Mouse (Mus musculus) gastrocnemius, adult 2 months (tissue): ENCODE results near the gene Cep170b. TPM values are rescaled to one million over a fixed set of nuclear protein-coding genes. Genes with fewer than 3 reads are reported as not detected.
A peak's percentile ranks its signal among the peaks of the same experiment; 100 is the strongest.

Experiments used
- DNase-seq: peaks from one replicate; pipeline ENCODE4 v3.0.0; 2022
- H3K27ac ChIP-seq: fragments of 200-600 bp; 2 replicates; pipeline ENCODE4 v1.8.1; 2022; ENCODE audit warnings: mild to moderate bottlenecking
- H3K4me3 ChIP-seq: fragments of 200-600 bp; 2 replicates; pipeline ENCODE4 v1.8.1; 2022; ENCODE audit warnings: mild to moderate bottlenecking, moderate library complexity
- CTCF ChIP-seq: fragments of 200-600 bp; IDR thresholded peaks from 2 replicates; pipeline ENCODE4 v1.8.1; 2022; ENCODE audit warnings: antibody characterized with exemption, mild to moderate bottlenecking, moderate library complexity
- intact Hi-C: fragments of 180-260 bp; cut with DNase I; formaldehyde crosslinking; loops from one replicate; pipeline ENCODE4 v1.15.1; 2025
- total RNA-seq, 2 experiments: library from RNA; stranded (reverse); gene quantifications; 2 replicates each; pipeline ENCODE4 v1.2.3; 2021

Cep170b gene
- total RNA-seq, 2 experiments from 2014 or later = 9.8 to 13.6 TPM

GRCm38 (mm10) chr12:112734108-112734820, 14.0 kb downstream of the Cep170b start:
- intact Hi-C loops = no loop called here
- TF ChIP-seq CTCF = no peak
- Histone ChIP-seq H3K4me3 (no peak overlapping the region), H3K27ac (no peak overlapping the region)
- DNase-seq = peak; percentile 10

DNA sequence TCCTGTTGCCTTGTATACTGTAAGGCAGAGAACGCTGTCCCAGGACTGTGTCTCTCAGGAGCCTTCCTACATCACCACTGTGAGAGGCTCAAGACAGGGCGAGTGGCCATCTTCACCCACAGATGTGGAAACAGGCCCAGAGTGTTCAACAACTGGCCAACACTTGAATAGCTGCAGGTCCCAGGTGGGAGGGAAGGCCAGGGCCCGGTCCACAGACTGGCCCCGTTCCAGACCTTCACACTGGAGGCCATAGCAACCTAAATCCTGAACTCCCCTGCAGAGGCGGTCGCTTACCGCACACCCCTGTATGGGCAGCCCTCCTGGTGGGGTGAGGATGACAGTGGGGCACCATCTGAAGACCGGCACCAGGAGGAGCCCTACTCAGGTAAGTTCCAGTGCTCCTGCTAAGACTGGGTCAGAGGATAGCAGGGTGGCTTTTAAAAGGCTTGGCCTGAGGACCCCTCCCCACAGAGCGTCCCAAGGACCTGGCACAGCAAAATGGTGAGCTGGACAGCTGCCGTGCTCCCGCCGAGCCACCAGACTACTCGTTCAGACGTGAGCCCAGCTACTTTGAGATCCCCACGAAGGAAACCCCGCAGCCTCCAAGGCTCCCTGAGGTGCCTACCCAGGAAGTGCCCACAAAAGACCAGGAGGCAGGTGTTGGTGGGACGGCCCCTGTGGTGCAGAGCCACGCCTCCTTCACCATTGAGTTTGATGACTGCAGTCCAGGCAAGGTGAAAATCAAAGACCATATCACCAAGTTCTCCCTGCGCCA, 14.8 kb downstream of the Cep170b start:
- H3K27ac ChIP-seq = no peak overlapping the region
- intact Hi-C loops = no loop called here
- H3K4me3 ChIP-seq = no peak overlapping the region
- TF ChIP-seq CTCF = no peak
- peak; percentile 22 for DNase-seq

DNA sequence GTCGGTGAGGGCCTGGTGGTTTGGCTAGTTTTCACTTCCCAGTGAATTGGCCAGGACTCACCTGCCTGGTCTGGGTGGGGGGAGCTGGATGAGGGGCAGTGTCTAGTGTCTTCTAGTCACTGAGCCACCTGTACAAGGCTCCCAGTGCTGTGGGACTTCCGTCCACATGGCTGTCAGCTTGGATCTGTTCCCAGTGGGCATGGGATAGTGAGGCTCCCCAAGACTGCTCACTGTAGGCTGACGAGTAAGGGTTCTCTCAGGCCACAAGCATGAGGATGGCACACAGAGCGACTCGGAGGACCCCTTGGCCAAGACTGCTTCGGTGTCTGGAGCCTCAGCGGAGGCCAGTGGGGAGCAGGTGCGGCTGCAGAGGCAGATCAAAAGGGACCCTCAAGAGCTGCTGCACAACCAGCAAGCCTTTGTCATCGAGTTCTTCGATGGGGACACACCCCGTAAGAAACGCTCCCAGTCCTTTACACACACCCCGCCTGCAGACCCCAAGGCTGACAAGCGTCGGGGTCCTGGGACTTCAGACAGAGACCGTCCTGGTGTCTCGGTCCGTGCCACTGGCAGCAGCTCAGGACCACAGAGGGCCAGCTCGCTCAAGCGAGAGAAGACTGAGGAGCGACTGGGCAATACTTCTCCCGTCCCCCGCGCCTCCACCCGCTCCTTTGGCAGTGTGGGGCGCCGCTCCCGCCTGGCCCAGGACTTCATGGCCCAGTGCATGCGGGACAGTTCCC, 15.8 kb downstream of the Cep170b start:
- H3K27ac ChIP-seq = no peak overlapping the region
- no peak for TF ChIP-seq CTCF
- intact Hi-C loops = no loop called here
- no peak overlapping the region for H3K4me3 ChIP-seq
- DNase-seq = peak; percentile 8

- intact Hi-C loops = no loop called here
- H3K4me3 ChIP-seq = no peak overlapping the region
- peak; percentile 19 for DNase-seq
- H3K27ac ChIP-seq = no peak overlapping the region
- TF ChIP-seq CTCF = no peak
These were observed 16.3 kb downstream of the Cep170b start for GRCm38 (mm10) chr12:112736636-112736925.

DNA sequence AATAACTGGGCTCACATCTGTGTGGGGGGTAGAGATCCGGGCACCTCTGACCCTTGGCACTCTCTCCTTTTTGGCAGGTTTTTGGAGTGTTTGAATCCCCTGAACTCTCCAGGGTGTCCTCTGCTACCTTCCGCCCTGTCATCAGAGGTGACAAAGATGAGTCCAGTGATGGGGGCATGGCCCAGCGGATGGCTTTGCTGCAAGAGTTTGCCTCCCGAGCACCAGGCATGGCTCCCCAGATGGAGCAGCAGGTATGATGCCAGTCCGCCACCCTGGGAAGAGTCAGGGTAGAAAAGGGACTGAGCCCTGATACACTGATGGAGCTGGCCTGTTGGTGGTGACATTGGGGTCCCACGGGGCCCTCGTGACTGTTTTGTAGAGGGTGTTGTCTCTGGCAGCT, 16.8 kb downstream of the Cep170b start:
- DNase-seq = peak; percentile 16
- TF ChIP-seq CTCF = no peak
- H3K4me3 ChIP-seq = no peak overlapping the region
- H3K27ac ChIP-seq = no peak overlapping the region
- intact Hi-C loops = no loop called here

DNA sequence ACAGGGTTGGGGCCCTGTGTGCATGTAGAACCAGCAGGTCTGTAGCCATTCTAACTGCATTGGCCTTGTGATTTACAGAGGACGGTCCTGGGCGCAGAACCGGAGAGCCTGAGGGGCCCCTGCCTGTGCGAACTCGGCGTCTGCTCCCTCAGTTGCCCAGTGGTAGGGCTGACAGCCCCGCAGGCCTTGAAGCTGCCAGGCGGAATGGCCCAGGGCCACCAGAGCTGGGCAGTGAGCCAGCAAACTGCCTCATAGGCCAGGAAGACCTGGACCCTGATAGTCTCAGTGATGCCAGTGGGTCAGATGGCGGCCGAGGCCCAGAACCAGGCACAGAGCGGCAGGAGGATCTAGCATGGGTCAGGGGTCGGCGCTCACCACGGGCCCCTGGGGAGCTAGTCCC, 17.5 kb downstream of the Cep170b start:
- no peak for TF ChIP-seq CTCF
- Histone ChIP-seq H3K4me3 (no peak overlapping the region), H3K27ac (no peak overlapping the region)
- peak; percentile 74 for DNase-seq
- intact Hi-C loops = no loop called here

DNA sequence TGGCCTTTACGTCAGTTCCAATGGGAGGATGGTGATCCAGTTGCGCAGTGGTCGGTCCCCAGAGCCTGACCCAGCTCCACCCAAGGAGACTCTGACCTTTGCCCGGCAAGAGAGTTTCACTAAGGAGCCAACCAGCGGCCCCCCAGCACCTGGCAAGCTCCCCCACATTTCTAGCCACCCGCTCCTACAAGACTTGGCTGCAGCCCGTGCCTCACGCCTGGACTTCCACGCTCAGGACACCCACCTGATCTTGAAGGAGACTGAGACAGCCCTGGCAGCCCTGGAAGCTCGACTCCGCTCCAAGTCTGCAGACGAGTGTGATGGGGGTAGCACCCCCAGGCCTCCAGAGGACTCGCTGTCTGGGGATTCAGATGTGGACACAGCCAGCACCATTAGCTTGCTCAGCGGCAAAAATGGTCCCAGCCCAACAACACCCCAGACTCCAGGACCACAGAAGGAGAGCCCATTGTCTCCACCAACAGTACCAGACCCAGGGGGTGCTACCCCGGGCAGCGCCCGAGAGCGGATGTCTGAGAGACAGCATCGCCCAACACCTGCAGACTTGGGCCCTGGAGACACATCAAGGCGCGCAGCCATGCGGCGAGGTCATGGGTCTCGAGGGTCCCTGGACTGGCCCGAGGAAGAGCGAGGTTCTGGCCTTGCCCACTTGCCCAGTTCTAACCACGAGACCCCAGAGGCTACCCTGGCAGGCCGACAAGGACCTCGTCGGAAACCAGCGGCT, 18.2 kb downstream of the Cep170b start:
- no peak overlapping the region for H3K4me3 ChIP-seq
- H3K27ac ChIP-seq = no peak overlapping the region
- TF ChIP-seq CTCF = no peak
- intact Hi-C loops = no loop called here
- peak; percentile 27 for DNase-seq

DNA sequence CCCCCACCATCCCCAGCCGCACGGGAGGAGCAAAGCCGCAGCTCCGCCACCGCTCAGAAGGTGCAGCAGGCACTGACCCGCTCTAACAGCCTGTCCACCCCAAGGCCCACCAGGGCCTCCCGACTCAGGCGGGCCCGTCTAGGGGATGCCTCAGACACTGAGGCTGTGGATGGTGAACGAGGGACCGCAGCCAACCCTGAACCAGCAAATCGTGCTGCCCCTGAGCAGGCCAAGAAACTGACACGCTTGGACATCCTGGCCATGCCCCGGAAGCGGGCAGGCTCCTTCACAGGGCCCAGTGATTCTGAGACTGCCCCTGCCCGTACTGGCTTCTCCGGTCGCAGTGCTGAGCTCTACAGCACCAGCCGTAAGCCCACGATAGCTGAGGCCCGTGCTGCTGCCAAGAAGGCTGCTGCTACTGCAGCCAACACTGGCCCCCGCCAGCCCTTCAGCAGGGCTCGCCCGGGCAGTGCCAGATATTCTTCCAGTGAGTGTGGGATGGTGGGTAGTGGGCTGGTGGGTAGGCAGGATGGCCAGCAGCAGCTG, 18.8 kb downstream of the Cep170b start:
- no peak for TF ChIP-seq CTCF
- H3K27ac ChIP-seq = no peak overlapping the region
- intact Hi-C loops = no loop called here
- no peak overlapping the region for H3K4me3 ChIP-seq
- no peak for DNase-seq

DNA sequence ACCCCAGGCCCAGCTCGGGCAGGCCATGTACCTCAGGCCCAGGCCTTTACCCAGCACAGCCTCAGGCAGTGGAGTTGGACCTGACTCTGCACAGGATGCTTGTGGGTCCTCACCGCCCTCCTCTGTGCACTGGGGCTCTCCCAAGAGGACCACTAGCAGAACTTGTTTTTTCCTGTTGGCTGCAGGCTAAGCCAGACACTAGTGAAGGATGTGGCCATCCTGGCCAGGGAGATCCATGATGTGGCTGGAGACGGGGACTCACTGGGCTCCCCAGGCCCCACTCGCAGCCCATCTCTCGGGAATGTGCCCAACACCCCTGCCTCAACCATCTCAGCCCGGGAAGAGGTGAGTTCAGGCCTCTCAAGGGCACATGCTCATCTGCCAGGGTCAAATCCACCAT, 22.5 kb downstream of the Cep170b start:
- DNase-seq = peak; percentile 43
- intact Hi-C loops = no loop called here
- Histone ChIP-seq H3K27ac (peak overlapping the region; percentile 87), H3K4me3 (peak overlapping the region; percentile 64)
- no peak for TF ChIP-seq CTCF

DNA sequence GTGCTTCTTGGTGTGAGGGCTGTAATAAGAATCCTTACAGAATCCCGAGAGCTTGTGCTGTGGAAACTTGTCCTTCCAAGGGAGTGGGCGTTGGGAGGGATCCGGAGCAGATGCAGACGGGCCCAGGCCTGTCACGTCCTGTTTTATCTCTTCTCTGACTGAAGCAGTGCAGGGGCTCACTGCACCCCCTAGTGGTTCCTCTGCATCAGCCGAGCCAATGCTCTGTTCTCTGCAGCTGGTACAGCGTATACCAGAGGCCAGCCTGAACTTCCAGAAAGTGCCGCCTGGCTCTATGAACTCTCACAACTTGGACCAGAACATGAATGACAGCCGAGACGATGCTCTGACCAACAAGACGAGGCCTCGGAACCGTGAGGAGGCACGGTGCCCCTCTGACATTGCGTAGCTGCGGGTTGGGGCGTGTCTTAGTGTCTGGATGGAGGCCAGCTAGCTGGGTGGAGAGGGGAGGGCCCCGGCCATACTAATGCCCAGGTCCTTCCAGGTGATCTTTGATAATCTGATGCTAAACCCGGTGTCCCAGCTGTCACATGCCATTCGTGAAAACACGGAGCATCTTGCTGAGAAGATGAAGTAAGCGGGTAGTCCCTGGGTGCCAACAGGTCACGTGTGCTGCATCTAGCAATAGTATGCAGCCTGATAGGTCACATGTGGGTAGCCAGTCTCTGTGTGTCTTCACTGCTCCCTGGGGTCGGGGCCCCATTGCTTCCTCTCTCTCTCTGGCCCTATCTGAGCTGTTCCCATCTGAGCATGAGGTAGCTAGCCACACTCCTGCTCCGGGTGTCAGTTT, 23.1 kb downstream of the Cep170b start:
- intact Hi-C loops = no loop called here
- peak; percentile 97 for TF ChIP-seq CTCF
- H3K4me3 ChIP-seq = peak overlapping the region; percentile 64

GRCm38 (mm10) chr12:112744211-112744610, 24.0 kb downstream of the Cep170b start:
- intact Hi-C loops = no loop called here

More for the DNA sequence above, 23.1 kb downstream of the Cep170b start:
- H3K27ac ChIP-seq = peak overlapping the region; percentile 87
- peak; percentile 85 for DNase-seq

More at GRCm38 (mm10) chr12:112744211-112744610, 24.0 kb downstream of the Cep170b start:
- DNase-seq = peak; percentile 29
- TF ChIP-seq CTCF = no peak
- no peak overlapping the region for H3K4me3 ChIP-seq
- no peak overlapping the region for H3K27ac ChIP-seq
